Mouse (Mus musculus): ENCODE results near the gene Pnma5.
"Not testable (repeated sequence)": the region's sequence is repeated elsewhere in the genome, so short reads cannot be mapped to it uniquely, and the experiment has no call there.

DNA sequence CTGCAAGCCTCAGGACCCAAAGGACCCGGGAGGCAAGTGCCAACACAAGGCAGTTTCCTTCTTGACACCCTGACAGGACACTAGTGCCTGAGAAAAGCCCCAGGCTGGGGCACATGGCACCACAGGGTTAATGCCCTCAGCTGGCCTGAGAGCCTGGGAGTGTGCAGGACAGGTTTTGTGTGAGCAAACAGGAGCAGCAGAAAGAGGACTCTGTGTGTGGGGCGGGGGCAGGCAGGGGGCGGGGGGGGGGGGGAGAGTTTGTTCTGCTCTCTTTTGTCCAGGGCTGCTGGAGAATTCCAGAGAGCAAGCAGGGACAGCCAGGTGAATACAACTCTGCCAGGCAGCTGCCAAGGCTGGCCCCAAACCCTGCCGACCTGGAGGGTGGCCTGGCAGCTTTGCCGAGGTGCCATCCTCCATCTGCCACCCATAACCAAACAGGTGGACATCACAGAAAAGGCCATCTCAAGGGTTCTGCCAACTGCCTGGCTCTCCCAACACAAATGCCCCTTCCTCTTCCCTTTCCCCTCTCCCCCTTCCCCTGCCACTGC lies 29.9 kb upstream of the Pnma5 start:
- TF ChIP-seq CTCF, EP300 (IDR thresholded peaks at IDR 0.05; ENCODE audit: low read depth): not testable (repeated sequence)

Measured in liver, embryonic 14.5 days (tissue).